Mouse (Mus musculus) ES-Bruce4 (cell line): ENCODE data around the gene Bax. TPM values are rescaled to one million over a fixed set of nuclear protein-coding genes. Genes with fewer than 3 reads are reported as not detected.
"Not testable (repeated sequence)": the region's sequence is repeated elsewhere in the genome, so short reads cannot be mapped to it uniquely, and the experiment has no call there.

Experiments used
- H3K27ac ChIP-seq: 2 replicates; pipeline ENCODE4 v1.5.1; 2012; ENCODE audit warnings: low read length, inconsistent platforms; ENCODE audit not compliant: insufficient read depth
- H3K27me3 ChIP-seq: 2 replicates; pipeline ENCODE4 v1.6.1; 2012; ENCODE audit warnings: mild to moderate bottlenecking, low read length, inconsistent platforms; ENCODE audit not compliant: control insufficient read depth, poor library complexity, insufficient read depth, severe bottlenecking
- H3K36me3 ChIP-seq: 2 replicates; pipeline ENCODE4 v1.6.1; 2012; ENCODE audit warnings: inconsistent platforms, mild to moderate bottlenecking, low read length, moderate library complexity; ENCODE audit not compliant: control insufficient read depth, poor library complexity, insufficient read depth, severe bottlenecking
- H3K4me1 ChIP-seq: one replicate; pipeline ENCODE4 v1.8.1; 2011; ENCODE audit warnings: low read length; ENCODE audit not compliant: control insufficient read depth, insufficient read depth
- H3K4me3 ChIP-seq: 2 replicates; pipeline ENCODE4 v1.5.1; 2011; ENCODE audit warnings: low read depth, mild to moderate bottlenecking, low read length
- H3K9ac ChIP-seq: 2 replicates; pipeline ENCODE4 v1.6.1; 2012; ENCODE audit warnings: low read depth, mild to moderate bottlenecking, inconsistent platforms; ENCODE audit not compliant: poor library complexity, severe bottlenecking
- H3K9me3 ChIP-seq: replicated peaks from 2 replicates; pipeline ENCODE4 v1.6.1; 2012; ENCODE audit warnings: mild to moderate bottlenecking, low read length, inconsistent platforms; ENCODE audit not compliant: control insufficient read depth, poor library complexity, insufficient read depth, severe bottlenecking
- CTCF ChIP-seq: IDR thresholded peaks from one replicate; pipeline ENCODE4 v1.8.1; 2011; ENCODE audit warnings: low read depth, low read length
- EP300 ChIP-seq: IDR thresholded peaks from 2 replicates; pipeline ENCODE4 v1.6.1; 2011; ENCODE audit warnings: low read depth, low read length; ENCODE audit not compliant: insufficient read depth
- POLR2A ChIP-seq: IDR thresholded peaks from one replicate; pipeline ENCODE4 v1.8.1; 2011; ENCODE audit warnings: low read length; ENCODE audit not compliant: insufficient read depth
- polyA plus RNA-seq: library from polyadenylated mRNA; stranded (reverse); fragments of >200 nt; gene quantifications from 2 replicates; pipeline ENCODE4 v1.2.4, GENCODE M21; 2011; ENCODE audit warnings: low read depth; ENCODE audit not compliant: missing spikeins, insufficient read depth, insufficient read length

Bax gene
- polyA plus RNA-seq, 1 experiment = 250 TPM

DNA sequence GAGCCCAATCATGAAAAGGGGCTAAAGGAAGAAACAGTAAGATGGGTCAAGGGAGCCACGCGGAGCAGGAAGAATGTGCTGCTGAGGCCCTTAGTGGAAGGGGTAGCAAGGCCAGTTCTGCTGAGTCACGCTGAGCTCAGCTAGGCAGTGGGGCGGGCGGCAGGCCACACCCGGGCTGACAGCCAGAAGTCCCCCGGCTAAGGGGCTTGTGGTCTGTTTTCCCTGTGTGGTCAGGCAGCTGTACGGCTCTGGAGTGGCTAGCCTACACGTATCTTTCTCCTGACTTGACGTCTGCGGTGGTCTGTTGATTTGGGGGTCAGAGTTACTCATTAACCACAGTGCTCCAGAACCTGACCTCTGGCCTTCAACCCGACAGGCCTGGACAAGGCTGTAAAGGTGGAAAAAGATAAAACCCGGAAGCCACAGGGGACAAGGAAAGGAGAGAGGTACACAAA, 5.8 kb downstream of the Bax start:
- Histone ChIP-seq H3K4me3 (peak overlapping the region; percentile 70), H3K36me3 (peaks cover 55% of the 10 kb centered on the region), H3K4me1 (no peaks in the 10 kb centered on the region), H3K9me3 (no peaks in the 10 kb centered on the region), H3K27ac (peak overlapping the region; percentile 98), H3K27me3 (no peaks in the 10 kb centered on the region), H3K9ac (peak overlapping the region; percentile 82)
- TF ChIP-seq CTCF = no peak
- TF ChIP-seq POLR2A = no peak
- TF ChIP-seq EP300 = peak; percentile 96

DNA sequence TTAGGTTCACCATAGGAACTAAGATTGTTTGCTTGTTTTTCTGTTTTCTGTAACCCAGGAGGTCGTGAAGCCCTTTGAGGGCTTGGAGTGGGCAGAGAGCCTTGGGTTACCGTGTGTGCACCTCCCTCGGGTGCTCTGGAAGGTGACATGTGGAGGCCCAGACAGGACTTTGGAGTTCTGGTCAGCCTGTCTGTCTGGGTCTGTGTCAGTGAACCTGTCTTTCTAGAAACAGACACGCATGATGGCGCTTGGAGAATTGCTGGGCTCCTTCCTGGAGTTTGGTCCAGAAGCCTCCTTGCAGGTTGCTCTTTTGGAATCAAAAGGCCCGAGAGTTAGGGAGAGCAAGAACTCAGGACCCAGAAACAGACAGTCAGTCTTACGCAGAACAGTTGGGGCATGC, 6.3 kb downstream of the Bax start:
- peak overlapping the region; percentile 70 for H3K4me3 ChIP-seq
- no peak for TF ChIP-seq POLR2A
- no peak for TF ChIP-seq CTCF
- H3K4me1 ChIP-seq = peaks cover under 1% of the 10 kb centered on the region
- peak overlapping the region; percentile 98 for H3K27ac ChIP-seq
- H3K9ac ChIP-seq = peak overlapping the region; percentile 82
- H3K36me3 ChIP-seq = peaks cover 54% of the 10 kb centered on the region
- no peaks in the 10 kb centered on the region for H3K27me3 ChIP-seq
- no peaks in the 10 kb centered on the region for H3K9me3 ChIP-seq

DNA sequence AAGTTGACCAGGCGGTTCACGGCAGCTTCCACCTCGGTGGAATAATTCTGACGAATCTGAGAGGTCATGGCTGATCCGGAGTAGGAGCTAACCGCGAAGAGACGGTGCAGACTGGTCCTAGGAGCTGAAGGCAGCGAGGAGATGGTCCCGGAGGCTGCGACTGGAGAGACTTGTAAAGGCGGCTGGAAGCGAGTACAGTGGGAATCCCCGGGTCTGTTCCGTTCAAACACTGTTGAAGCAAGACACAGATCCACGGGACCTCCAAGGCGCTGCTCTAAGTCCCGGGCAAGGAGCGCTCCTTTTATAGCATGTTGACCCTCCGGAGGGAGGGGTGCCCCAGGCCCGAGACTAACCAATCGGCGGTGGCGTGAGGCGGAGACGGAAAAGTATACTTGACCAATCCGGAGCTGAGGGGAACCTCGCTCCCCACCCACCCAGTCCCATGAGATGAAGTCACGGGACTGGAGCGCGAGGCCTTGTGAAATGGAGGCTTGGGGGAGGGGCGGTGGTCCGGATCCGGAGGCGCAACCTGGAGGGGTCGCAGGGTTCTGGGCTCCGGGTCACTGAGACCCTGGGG, 7.0 kb downstream of the Bax start, which contains the start of gene Ftl1:
TSS of gene Ftl1 (minus strand) at position 321 of the 577 bp plus-strand sequence.
- H3K4me1 ChIP-seq, H3K27me3 ChIP-seq, H3K9me3 ChIP-seq: not testable (repeated sequence)
- Histone ChIP-seq H3K4me3 (peak within 1 kb of the TSS; percentile 90), H3K27ac (peak within 1 kb of the TSS; percentile 98), H3K9ac (peak within 1 kb of the TSS; percentile 87), H3K36me3 (peaks cover 47% of the 10 kb centered on the region)
- peak; percentile 72; the same call in 1 of the 2 replicates for TF ChIP-seq EP300
- peak; percentile 94 for TF ChIP-seq POLR2A

DNA sequence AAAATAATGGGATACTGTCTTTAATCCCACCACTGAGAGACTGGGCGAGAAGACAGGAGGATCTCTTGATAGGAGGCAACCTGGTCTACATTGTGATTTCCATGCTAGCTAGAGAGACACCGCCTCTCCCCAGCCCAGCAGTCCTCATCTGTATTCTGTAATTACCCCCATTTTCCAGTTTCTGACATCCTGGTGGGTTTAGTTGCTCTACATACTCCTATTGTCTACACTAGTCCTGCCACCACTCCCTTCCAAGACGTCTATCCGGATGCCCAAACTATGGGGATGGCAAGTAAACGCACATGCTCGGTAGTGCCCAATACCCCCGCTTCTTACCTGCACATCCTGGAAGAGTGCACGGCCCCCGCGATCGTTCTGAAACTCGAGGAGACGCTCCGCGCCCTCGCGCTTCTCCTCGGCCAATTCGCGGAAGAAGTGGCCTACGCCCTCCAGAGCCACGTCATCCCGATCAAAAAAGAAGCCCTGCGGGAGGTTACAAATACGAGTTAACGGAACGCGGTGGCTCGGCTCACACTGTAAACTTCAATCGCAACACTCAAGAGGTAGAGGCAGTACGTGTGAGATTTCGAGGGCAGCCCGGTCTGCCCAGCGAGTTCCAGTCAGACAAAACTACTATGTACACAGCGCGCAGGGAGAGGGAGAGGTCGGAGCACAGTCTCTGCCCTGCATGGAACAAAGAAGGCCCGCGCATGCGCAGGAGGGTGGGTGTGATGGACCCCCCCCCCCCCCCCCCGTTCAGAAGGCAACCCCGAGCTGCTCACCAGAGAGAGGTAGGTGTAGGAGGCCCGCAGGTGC, 7.7 kb downstream of the Bax start:
- no peak for TF ChIP-seq CTCF
- no peak for TF ChIP-seq EP300
- TF ChIP-seq POLR2A = peak; percentile 18
- Histone ChIP-seq H3K4me3 (peak overlapping the region; percentile 90), H3K27ac (peak overlapping the region; percentile 57), H3K27me3 (no peaks in the 10 kb centered on the region), H3K9me3 (no peaks in the 10 kb centered on the region), H3K36me3 (peaks cover 40% of the 10 kb centered on the region), H3K9ac (peak overlapping the region; percentile 87), H3K4me1 (peaks cover 3% of the 10 kb centered on the region)

DNA sequence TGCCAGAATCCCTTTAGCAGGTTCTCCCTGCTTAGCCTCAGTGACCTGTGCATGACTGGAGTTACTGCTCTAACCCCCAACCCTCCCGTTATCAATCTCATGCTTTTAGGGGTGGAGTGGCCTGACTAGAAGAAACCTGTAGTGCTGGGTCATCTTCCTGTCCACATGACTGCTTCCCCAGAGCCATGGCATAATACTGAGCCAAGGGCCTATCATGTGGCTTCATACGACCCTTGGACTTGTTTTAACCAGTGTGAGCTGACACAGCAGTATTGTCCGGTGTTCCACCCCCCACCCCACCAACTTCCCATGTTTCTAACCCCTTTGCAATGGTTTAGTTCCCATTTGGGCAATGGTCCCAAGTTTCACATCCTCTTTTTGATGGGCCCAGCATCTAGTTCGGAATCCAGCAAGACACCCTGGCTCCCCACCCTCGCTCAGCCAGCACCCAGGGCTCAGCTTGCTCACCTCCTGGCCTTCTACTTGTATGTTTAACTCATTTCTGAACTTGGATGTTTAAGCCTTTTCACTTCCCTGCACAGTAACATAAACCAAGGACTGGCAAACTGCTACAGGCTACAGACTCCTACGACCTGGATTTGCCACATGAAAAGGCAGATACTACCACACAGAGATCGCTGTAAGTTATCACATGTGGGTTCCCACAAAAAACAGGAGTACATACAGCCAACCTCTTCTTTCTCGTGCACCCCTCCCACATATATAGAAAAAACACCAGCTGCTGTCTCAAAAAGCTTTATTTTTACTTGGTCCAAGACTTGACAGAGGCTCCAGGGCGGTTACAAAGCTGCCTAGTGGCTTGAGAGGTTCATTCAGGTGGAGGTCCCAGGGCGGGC, 9.3 kb downstream of the Bax start:
- Histone ChIP-seq H3K4me1 (peaks cover 3% of the 10 kb centered on the region), H3K27me3 (no peaks in the 10 kb centered on the region), H3K27ac (peak overlapping the region; percentile 57), H3K36me3 (peaks cover 28% of the 10 kb centered on the region), H3K4me3 (peak overlapping the region; percentile 90), H3K9ac (peak overlapping the region; percentile 87), H3K9me3 (no peaks in the 10 kb centered on the region)
- TF ChIP-seq CTCF = no peak
- TF ChIP-seq EP300 = peak; percentile 68; the same call in 1 of the 2 replicates
- peak; percentile 43 for TF ChIP-seq POLR2A
